Mouse (Mus musculus) small intestine, adult 2 months (tissue): ENCODE results near the gene Kcnj8.

Experiments
- CTCF ChIP-seq: fragments of 200-500 bp; IDR thresholded peaks from 2 replicates; pipeline ENCODE4 v1.5.1; 2012; ENCODE audit warnings: low read depth, mild to moderate bottlenecking, control low read depth, inconsistent platforms, low read length, moderate library complexity, mixed read lengths; ENCODE audit not compliant: insufficient replicate concordance, insufficient read length; ENCODE audit errors: extremely low read depth
- POLR2A ChIP-seq: fragments of 200-500 bp; IDR thresholded peaks from 2 replicates; pipeline ENCODE4 v1.6.1; 2012; ENCODE audit warnings: low read depth, mild to moderate bottlenecking, control low read depth, inconsistent platforms, low read length, moderate library complexity

GRCm38 (mm10) chr6:142519110-142519509 lies 52.3 kb downstream of the Kcnj8 start:
- TF ChIP-seq CTCF (peak; percentile 46; the same call in 1 of the 2 replicates), POLR2A (no peak)
